Mouse (Mus musculus): ENCODE measurements around the gene Elp5. TPM values are rescaled to one million over a fixed set of nuclear protein-coding genes. Genes with fewer than 3 reads are reported as not detected.

Elp5 gene
- total RNA-seq (2012; rRNA removed) (95.9 and 115 TPM in 2 replicates), total RNA-seq (2014; rRNA removed) (111 and 119 TPM in 2 replicates), polyA plus RNA-seq (2012; ENCODE audit: insufficient read length, low read depth) (177 and 182 TPM in 2 replicates)

DNA sequence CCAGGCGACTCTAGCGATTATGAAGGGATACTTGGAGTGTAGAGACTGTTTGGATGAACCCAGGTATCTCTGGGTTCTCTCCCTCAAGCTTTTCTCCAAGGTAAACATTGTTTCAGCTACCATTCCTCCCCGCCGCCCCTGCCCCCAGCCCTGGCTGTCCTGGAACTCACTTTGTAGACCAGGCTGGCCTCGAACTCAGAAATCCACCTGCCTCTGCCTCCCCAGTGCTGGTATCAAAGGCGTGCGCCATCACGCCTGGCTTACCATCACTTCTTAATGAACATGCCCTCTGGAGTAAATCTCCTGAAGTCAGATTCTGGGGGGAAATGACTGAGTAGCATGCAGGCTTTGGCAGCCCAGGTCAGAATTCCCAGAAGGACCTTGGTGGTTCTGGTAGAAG is at the start of gene Elp5:
Elp5 (minus strand) TSS at position 293 of the 400 bp plus-strand sequence.
- Histone ChIP-seq H3K36me3 (replicated peaks in 1 of 2; ENCODE audit: control insufficient read depth in 1 of 2, insufficient read depth in 1 of 2, low read length in 1 of 2) (peaks cover 32 to 58% of the 10 kb centered on the region in 2 experiments), H3K9me3 (replicated peaks; ENCODE audit: low read length) (peaks cover 2% of the 10 kb centered on the region), H3K4me2 (ENCODE audit: insufficient read depth, low read depth, poor library complexity, severe bottlenecking) (peak within 1 kb of the TSS; percentile 91), H3K4me3 (replicated peaks in 1 of 3; ENCODE audit: low read depth in 2 of 3, low read length in 2 of 3, poor library complexity in 1 of 3) (peak within 1 kb of the TSS; percentile 76 to 92 (median 82)), H3K9ac (ENCODE audit: insufficient read depth, low read depth) (peak within 1 kb of the TSS; percentile 89), H3K27me3 (replicated peaks) (no peaks in the 10 kb centered on the region), H3K79me2 (replicated peaks; ENCODE audit: control insufficient read depth, extremely low read depth, insufficient read depth, poor library complexity, severe bottlenecking) (peaks cover 45% of the 10 kb centered on the region), H3K4me1 (ENCODE audit: control insufficient read depth in 1 of 2, insufficient read depth in 2 of 2) (peaks cover 5 to 33% of the 10 kb centered on the region in 2 experiments), H3K27ac (ENCODE audit: insufficient read depth, low read depth) (peak within 1 kb of the TSS; percentile 57)
- dilution Hi-C loops (cut with MboI; ENCODE audit: extremely low pct_ligation_motif_present, extremely low pct_unique_long_range_greater_than_20kb, low sequenced_read_pairs) (no loop called here), in situ Hi-C loops (cut with MboI; ENCODE audit: low pct_ligation_motif_present, low pct_unique_long_range_greater_than_20kb, low sequenced_read_pairs) (no loop called here)
- TF ChIP-seq JUN (IDR thresholded peaks at IDR 0.05; ENCODE audit: insufficient read depth, low read depth, low read length) (no peak), POLR2A (IDR thresholded peaks at IDR 0.05; ENCODE audit: low read depth, low read length) (0 out of 2 replicates have a peak, but pooled peaks have one; percentile 21), MXI1 (IDR thresholded peaks at IDR 0.05; ENCODE audit: low read depth, low read length) (no peak)
- DNase-seq (ENCODE audit: extremely low read depth): no peak

DNA sequence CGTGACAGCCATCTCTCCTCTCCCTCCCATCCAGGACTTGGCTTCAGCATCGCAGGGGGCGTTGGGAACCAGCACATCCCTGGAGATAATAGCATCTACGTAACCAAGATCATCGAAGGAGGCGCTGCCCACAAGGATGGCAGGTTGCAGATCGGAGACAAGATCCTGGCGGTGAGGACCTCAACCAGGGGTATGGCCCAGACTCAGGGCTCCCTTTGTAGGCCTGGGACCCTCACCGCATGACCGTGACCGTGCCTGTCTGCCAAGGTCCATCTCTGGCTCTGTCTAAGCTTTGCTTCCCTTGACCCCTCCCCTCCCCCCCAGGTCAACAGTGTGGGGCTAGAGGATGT is 49.0 kb upstream of the Elp5 start:
- TF ChIP-seq MAZ (IDR thresholded peaks at IDR 0.05; ENCODE audit: low read depth, low read length) (no peak), E2F4 (IDR thresholded peaks at IDR 0.05; ENCODE audit: insufficient replicate concordance, low read depth, low read length) (no peak), ZC3H11A (IDR thresholded peaks at IDR 0.05; ENCODE audit: low read depth, low read length) (no peak), KAT2A (IDR thresholded peaks at IDR 0.05; ENCODE audit: insufficient replicate concordance, low read length) (no peak), MEF2A (IDR thresholded peaks at IDR 0.05; ENCODE audit: borderline replicate concordance, low read depth, low read length) (no peak), NELFE (IDR thresholded peaks at IDR 0.05; ENCODE audit: low read depth, low read length) (no peak), JUN (IDR thresholded peaks at IDR 0.05; ENCODE audit: insufficient read depth, low read depth, low read length) (no peak), ZMIZ1 (IDR thresholded peaks at IDR 0.05; ENCODE audit: low read depth, low read length) (no peak), JUND (conservative IDR thresholded peaks at IDR 0.05; ENCODE audit: low read depth, low read length) (no peak)
- H3K36me3 ChIP-seq (replicated peaks in 1 of 2; ENCODE audit: control insufficient read depth in 1 of 2, insufficient read depth in 1 of 2, low read length in 1 of 2): peaks cover 11 to 24% of the 10 kb centered on the region in 2 experiments
- dilution Hi-C loops (cut with MboI; ENCODE audit: extremely low pct_ligation_motif_present, extremely low pct_unique_long_range_greater_than_20kb, low sequenced_read_pairs): no loop called here

DNA sequence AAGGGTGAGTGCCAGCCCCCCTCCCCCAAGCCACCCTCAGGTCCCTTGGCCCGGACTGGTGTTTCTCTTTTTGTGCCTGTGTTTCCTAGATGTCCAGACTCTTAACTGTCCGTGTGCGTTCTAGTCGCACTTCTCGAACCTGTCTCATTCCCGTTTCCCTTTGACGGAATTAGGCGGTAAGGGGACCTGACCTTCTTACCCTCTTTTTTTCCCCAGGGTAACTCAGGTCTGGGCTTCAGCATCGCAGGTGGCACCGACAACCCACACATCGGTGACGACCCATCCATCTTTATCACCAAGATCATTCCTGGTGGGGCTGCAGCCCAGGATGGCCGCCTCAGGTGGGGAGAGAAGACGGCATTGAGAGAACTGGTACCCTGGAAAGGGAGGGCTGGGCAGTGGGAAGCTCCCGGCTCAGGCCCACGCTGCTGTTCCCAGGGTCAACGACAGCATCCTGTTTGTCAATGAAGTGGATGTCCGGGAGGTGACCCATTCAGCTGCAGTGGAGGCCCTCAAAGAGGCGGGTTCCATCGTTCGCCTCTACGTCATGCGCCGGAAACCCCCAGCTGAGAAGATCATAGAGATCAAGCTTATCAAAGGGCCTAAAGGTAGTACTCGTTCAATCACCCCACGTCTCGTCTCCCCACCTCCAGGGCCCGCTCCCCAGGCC is 48.5 kb upstream of the Elp5 start:
- DNase-seq (ENCODE audit: extremely low read depth): no peak
- H3K4me1 ChIP-seq (ENCODE audit: control insufficient read depth in 1 of 2, insufficient read depth in 2 of 2): peaks cover 19 to 32% of the 10 kb centered on the region in 2 experiments
- in situ Hi-C loops (cut with MboI; ENCODE audit: low pct_ligation_motif_present, low pct_unique_long_range_greater_than_20kb, low sequenced_read_pairs) (no loop called here), dilution Hi-C loops (cut with MboI; ENCODE audit: extremely low pct_ligation_motif_present, extremely low pct_unique_long_range_greater_than_20kb, low sequenced_read_pairs) (no loop called here)
- peak overlapping the region; percentile 21; the same call in 1 of the 2 replicates for H3K9ac ChIP-seq (ENCODE audit: insufficient read depth, low read depth)
- no peaks in the 10 kb centered on the region for H3K79me2 ChIP-seq (replicated peaks; ENCODE audit: control insufficient read depth, extremely low read depth, insufficient read depth, poor library complexity, severe bottlenecking)
- peaks cover 3% of the 10 kb centered on the region for H3K27me3 ChIP-seq (replicated peaks)
- TF ChIP-seq CHD2 (IDR thresholded peaks at IDR 0.05; ENCODE audit: low read length): no peak
- no peak for TF ChIP-seq IRF4 (IDR thresholded peaks at IDR 0.05; ENCODE audit: low read depth, low read length)
- no peak for TF ChIP-seq TBP (conservative IDR thresholded peaks at IDR 0.05; ENCODE audit: low read depth, low read length)
- TF ChIP-seq NELFE (IDR thresholded peaks at IDR 0.05; ENCODE audit: low read depth, low read length): no peak
- no peak for TF ChIP-seq USF2 (conservative IDR thresholded peaks at IDR 0.05; ENCODE audit: low read depth, low read length)
- no peak for TF ChIP-seq MAFK (IDR thresholded peaks at IDR 0.05; ENCODE audit: insufficient replicate concordance, low read length)
- no peak for TF ChIP-seq SIN3A (IDR thresholded peaks at IDR 0.05; ENCODE audit: low read length)
- no peak for TF ChIP-seq JUND (conservative IDR thresholded peaks at IDR 0.05; ENCODE audit: low read depth, low read length)
- TF ChIP-seq NRF1 (IDR thresholded peaks at IDR 0.05; ENCODE audit: low read depth, low read length): no peak
- no peak for TF ChIP-seq TCF12 (IDR thresholded peaks at IDR 0.05; ENCODE audit: low read depth, low read length)
- no peak for TF ChIP-seq MXI1 (IDR thresholded peaks at IDR 0.05; ENCODE audit: low read depth, low read length)
- TF ChIP-seq SMC3 (IDR thresholded peaks at IDR 0.05; ENCODE audit: low read depth, low read length): no peak
- no peak for TF ChIP-seq RCOR1 (conservative IDR thresholded peaks at IDR 0.05; ENCODE audit: low read depth, low read length)
- no peak for TF ChIP-seq ZC3H11A (IDR thresholded peaks at IDR 0.05; ENCODE audit: low read depth, low read length)
- TF ChIP-seq KAT2A (IDR thresholded peaks at IDR 0.05; ENCODE audit: insufficient replicate concordance, low read length): no peak
- no peak for TF ChIP-seq ZNF384 (IDR thresholded peaks at IDR 0.05; ENCODE audit: low read depth, low read length)
- no peaks in the 10 kb centered on the region for H3K9me3 ChIP-seq (replicated peaks; ENCODE audit: low read length)
- no peak overlapping the region for H3K27ac ChIP-seq (ENCODE audit: insufficient read depth, low read depth)
- peak overlapping the region in 1 of 3 experiments; percentile 56 for H3K4me3 ChIP-seq (replicated peaks in 1 of 3; ENCODE audit: low read depth in 2 of 3, low read length in 2 of 3, poor library complexity in 1 of 3)
- peaks cover 11 to 24% of the 10 kb centered on the region in 2 experiments for H3K36me3 ChIP-seq (replicated peaks in 1 of 2; ENCODE audit: control insufficient read depth in 1 of 2, insufficient read depth in 1 of 2, low read length in 1 of 2)
- H3K4me2 ChIP-seq (ENCODE audit: insufficient read depth, low read depth, poor library complexity, severe bottlenecking): peak overlapping the region; percentile 53

More for the DNA sequence above, 49.0 kb upstream of the Elp5 start:
- H3K79me2 ChIP-seq (replicated peaks; ENCODE audit: control insufficient read depth, extremely low read depth, insufficient read depth, poor library complexity, severe bottlenecking): no peaks in the 10 kb centered on the region
- no peak overlapping the region for H3K4me3 ChIP-seq (replicated peaks in 1 of 3; ENCODE audit: low read depth in 2 of 3, low read length in 2 of 3, poor library complexity in 1 of 3)
- no peak overlapping the region for H3K9ac ChIP-seq (ENCODE audit: insufficient read depth, low read depth)
- H3K4me2 ChIP-seq (ENCODE audit: insufficient read depth, low read depth, poor library complexity, severe bottlenecking): no peak overlapping the region
- H3K27ac ChIP-seq (ENCODE audit: insufficient read depth, low read depth): no peak overlapping the region
- in situ Hi-C loops (cut with MboI; ENCODE audit: low pct_ligation_motif_present, low pct_unique_long_range_greater_than_20kb, low sequenced_read_pairs): no loop called here
- DNase-seq (ENCODE audit: extremely low read depth): no peak
- peaks cover 19 to 32% of the 10 kb centered on the region in 2 experiments for H3K4me1 ChIP-seq (ENCODE audit: control insufficient read depth in 1 of 2, insufficient read depth in 2 of 2)
- no peaks in the 10 kb centered on the region for H3K9me3 ChIP-seq (replicated peaks; ENCODE audit: low read length)
- peaks cover under 1% of the 10 kb centered on the region for H3K27me3 ChIP-seq (replicated peaks)
